Mouse (Mus musculus) bone marrow macrophage, adult 2 months (primary cell): ENCODE measurements around the gene Foxn3. TPM values are rescaled to one million over a fixed set of nuclear protein-coding genes. Genes with fewer than 3 reads are reported as not detected.

Source experiments
- H3K27ac ChIP-seq: 2 replicates; pipeline ENCODE4 v1.5.1; 2012; ENCODE audit warnings: low read depth, low read length; ENCODE audit not compliant: insufficient read depth
- H3K4me1 ChIP-seq: 2 replicates; pipeline ENCODE4 v1.6.1; 2012; ENCODE audit warnings: low read length; ENCODE audit not compliant: control insufficient read depth, insufficient read depth
- H3K4me3 ChIP-seq: 2 replicates; pipeline ENCODE4 v1.5.1; 2012; ENCODE audit warnings: mild to moderate bottlenecking, low read length, moderate library complexity; ENCODE audit not compliant: insufficient read depth
- CTCF ChIP-seq: IDR thresholded peaks from 2 replicates; pipeline ENCODE4 v1.5.1; 2012; ENCODE audit warnings: low read depth, mild to moderate bottlenecking, low read length, moderate library complexity
- POLR2A ChIP-seq: IDR thresholded peaks from 2 replicates; pipeline ENCODE4 v1.6.1; 2012; ENCODE audit warnings: mild to moderate bottlenecking, low read depth, low read length, borderline replicate concordance
- polyA plus RNA-seq: library from polyadenylated mRNA; stranded (reverse); fragments of >200 nt; gene quantifications from 2 replicates; pipeline ENCODE4 v1.2.4, GENCODE M21; 2012; ENCODE audit not compliant: missing spikeins, insufficient read depth, insufficient read length

Foxn3 gene
- polyA plus RNA-seq, 1 experiment: 27.7 TPM

- Histone ChIP-seq H3K27ac (no peak overlapping the region), H3K4me1 (peaks cover 19% of the 10 kb centered on the region), H3K4me3 (no peak overlapping the region)
- no peak for TF ChIP-seq POLR2A
- no peak for TF ChIP-seq CTCF
Observed at GRCm38 (mm10) chr12:99280291-99280690, 283.1 kb downstream of the Foxn3 start.

GRCm38 (mm10) chr12:99279426-99279825 lies 284.0 kb downstream of the Foxn3 start:
- Histone ChIP-seq H3K27ac (no peak overlapping the region), H3K4me1 (peaks cover 11% of the 10 kb centered on the region), H3K4me3 (no peak overlapping the region)
- no peak for TF ChIP-seq POLR2A
- TF ChIP-seq CTCF: no peak

- no peak for TF ChIP-seq CTCF
- no peak for TF ChIP-seq POLR2A
Observed at GRCm38 (mm10) chr12:99274589-99274988, 288.8 kb downstream of the Foxn3 start.

DNA sequence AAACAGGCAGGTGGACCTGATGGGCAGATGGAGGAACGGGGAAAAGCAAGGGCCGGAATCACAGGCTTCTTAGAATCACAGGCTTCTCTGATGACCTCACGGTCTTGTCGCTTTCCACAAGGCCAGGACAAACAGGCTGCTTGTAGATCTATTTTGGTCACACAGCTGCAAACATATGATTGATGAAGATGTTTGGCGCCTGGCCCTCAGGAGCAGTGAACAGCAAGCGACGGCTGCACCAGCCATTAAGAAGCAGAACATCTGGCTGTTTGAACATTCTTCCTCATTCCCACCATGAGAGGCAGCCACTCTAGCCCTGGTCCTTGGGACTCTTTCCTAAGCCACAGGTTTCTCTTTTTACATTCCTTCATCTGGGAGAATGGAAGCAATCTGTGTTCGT lies 294.0 kb downstream of the Foxn3 start:
- H3K27ac ChIP-seq: no peak overlapping the region
- TF ChIP-seq CTCF: no peak
- no peak for TF ChIP-seq POLR2A
- H3K4me3 ChIP-seq: no peak overlapping the region
- H3K4me1 ChIP-seq: peaks cover 10% of the 10 kb centered on the region

More at GRCm38 (mm10) chr12:99274589-99274988, 288.8 kb downstream of the Foxn3 start:
- peaks cover 2% of the 10 kb centered on the region; the same call in 1 of the 2 replicates for H3K4me1 ChIP-seq
- no peak overlapping the region for H3K4me3 ChIP-seq
- H3K27ac ChIP-seq: no peak overlapping the region

- TF ChIP-seq POLR2A (no peak), CTCF (no peak)
- Histone ChIP-seq H3K27ac (no peak overlapping the region), H3K4me3 (no peak overlapping the region)
Observed at GRCm38 (mm10) chr12:99268954-99269353, 294.4 kb downstream of the Foxn3 start.

GRCm38 (mm10) chr12:99267732-99268131 lies 295.6 kb downstream of the Foxn3 start:
- H3K4me3 ChIP-seq: no peak overlapping the region
- no peak overlapping the region for H3K27ac ChIP-seq
- TF ChIP-seq POLR2A (no peak), CTCF (no peak)
- peaks cover 19% of the 10 kb centered on the region for H3K4me1 ChIP-seq

More at GRCm38 (mm10) chr12:99268954-99269353, 294.4 kb downstream of the Foxn3 start:
- peaks cover 13% of the 10 kb centered on the region for H3K4me1 ChIP-seq

- Histone ChIP-seq H3K4me1 (peaks cover 24% of the 10 kb centered on the region), H3K4me3 (no peak overlapping the region), H3K27ac (no peak overlapping the region)
- TF ChIP-seq POLR2A: no peak
- TF ChIP-seq CTCF: no peak
Observed at GRCm38 (mm10) chr12:99266434-99266833, 296.9 kb downstream of the Foxn3 start.

DNA sequence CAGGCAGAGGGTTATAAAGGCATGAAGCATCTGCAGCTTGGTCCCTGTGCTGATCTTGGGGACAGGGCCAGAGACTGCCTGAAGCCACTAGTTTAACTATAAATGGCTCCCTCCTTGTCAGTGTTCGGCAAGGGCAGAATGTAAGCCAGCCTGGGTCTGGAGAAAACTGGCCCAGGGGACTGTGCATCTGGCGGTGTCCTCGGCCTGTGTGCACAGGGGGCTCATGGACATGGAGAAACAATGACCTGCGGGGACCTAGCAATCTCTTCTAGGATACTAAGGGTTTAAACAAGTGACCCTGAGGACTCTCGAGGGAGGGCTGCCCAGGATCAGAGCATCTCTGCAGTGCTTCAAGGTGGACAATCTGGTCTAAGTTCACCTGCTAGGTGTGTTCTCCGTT lies 297.6 kb downstream of the Foxn3 start:
- no peak for TF ChIP-seq POLR2A
- TF ChIP-seq CTCF: no peak
- peaks cover 24% of the 10 kb centered on the region for H3K4me1 ChIP-seq
- H3K27ac ChIP-seq: no peak overlapping the region
- H3K4me3 ChIP-seq: no peak overlapping the region

GRCm38 (mm10) chr12:99264386-99264785 lies 299.0 kb downstream of the Foxn3 start:
- H3K27ac ChIP-seq: peak overlapping the region; percentile 65
- no peak overlapping the region for H3K4me3 ChIP-seq
- no peak for TF ChIP-seq POLR2A
- no peak for TF ChIP-seq CTCF
- peaks cover 28% of the 10 kb centered on the region for H3K4me1 ChIP-seq

DNA sequence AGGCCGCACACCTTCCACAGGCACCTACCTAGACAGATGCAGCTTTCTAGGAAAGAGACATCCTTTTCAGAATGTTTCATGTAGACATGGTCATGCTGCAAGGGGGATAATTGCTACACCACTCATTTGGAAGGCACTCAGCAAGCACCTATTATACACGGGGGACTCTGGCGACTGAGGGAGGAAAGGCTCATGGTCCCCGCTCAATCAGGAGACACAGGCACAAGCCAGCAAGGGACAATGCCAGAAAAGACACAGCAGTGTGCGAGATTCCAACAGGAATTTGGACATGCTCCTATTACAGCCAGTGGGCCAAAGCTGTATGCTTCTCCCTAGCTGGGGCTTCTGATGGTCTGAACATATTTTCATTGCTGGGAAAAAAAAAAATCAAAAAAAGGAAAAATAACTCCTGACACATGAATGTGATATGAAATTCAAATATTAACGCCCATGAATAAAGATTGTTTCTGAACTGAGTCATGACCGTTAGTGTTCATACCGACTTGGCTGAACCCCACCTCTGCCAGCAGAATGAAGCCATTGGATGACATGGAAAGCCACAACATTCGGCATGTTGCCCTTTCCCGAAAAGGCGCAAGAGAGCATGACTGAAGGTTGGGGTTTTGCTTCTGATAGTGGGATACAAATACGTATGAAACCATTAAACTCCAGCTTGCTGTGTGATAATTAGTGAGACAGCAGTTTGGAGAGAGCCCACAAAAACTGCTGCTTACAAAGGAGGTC lies 299.6 kb downstream of the Foxn3 start:
- H3K27ac ChIP-seq: peak overlapping the region; percentile 65
- H3K4me3 ChIP-seq: no peak overlapping the region
- H3K4me1 ChIP-seq: peaks cover 28% of the 10 kb centered on the region
- TF ChIP-seq CTCF (no peak), POLR2A (no peak)

DNA sequence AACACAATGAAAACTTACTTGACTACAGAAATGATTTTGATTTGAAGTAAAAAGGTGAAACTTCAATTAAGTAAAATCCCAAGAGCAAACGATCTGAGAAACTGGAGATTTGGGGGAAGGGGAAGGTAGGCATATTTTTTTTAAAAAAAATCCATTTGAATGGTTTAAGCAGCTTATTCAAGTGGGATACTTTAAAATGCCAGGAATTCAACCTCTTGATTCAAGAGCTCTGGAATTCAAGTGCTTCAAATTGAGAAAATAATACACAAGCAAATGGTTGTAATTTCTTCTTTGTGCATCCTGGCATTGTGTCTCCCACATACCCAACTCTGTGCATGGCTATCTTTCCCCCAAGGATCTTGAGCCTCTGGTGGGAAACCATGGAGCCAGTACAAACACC lies 300.5 kb downstream of the Foxn3 start:
- H3K27ac ChIP-seq: no peak overlapping the region
- H3K4me1 ChIP-seq: peaks cover 28% of the 10 kb centered on the region
- no peak overlapping the region for H3K4me3 ChIP-seq
- TF ChIP-seq POLR2A: no peak
